Mouse (Mus musculus) CH12.LX (cell line): ENCODE results near the gene Lin28a. TPM values are rescaled to one million over a fixed set of nuclear protein-coding genes. Genes with fewer than 3 reads are reported as not detected.

Experiments used
- DNase-seq: peaks from one replicate; pipeline ENCODE4 v3.0.0-alpha.2; 2013; ENCODE audit errors: extremely low read depth
- H3K27ac ChIP-seq: 2 replicates; pipeline ENCODE4 v1.5.1; 2012; ENCODE audit warnings: low read depth, mild to moderate bottlenecking, control low read depth, moderate library complexity; ENCODE audit not compliant: insufficient read depth
- H3K27me3 ChIP-seq: replicated peaks from 2 replicates; pipeline ENCODE3; 2012; ENCODE audit warnings: inconsistent platforms
- H3K36me3 ChIP-seq, 2 experiments: replicated peaks in 1 of 2; 2 replicates each; pipeline versions ENCODE3 to v1.6.1; 2012; ENCODE audit warnings: inconsistent platforms in 1 of 2, low read length in 1 of 2, mild to moderate bottlenecking in 1 of 2, mixed read lengths in 1 of 2, moderate library complexity in 1 of 2; ENCODE audit not compliant: control insufficient read depth in 1 of 2, insufficient read depth in 1 of 2
- H3K4me1 ChIP-seq, 2 experiments: 2 replicates each; pipeline ENCODE4 v1.6.1; 2012; ENCODE audit warnings: inconsistent platforms in 1 of 2, moderate library complexity in 1 of 2; ENCODE audit not compliant: insufficient read depth in 2 of 2, control insufficient read depth in 1 of 2
- H3K4me2 ChIP-seq: 2 replicates; pipeline ENCODE4 v1.6.1; 2012; ENCODE audit warnings: low read depth, mild to moderate bottlenecking, control low read depth; ENCODE audit not compliant: poor library complexity, insufficient read depth, severe bottlenecking
- H3K4me3 ChIP-seq, 3 experiments: fragments of 150-350 bp in 1 of 3; sonication (generic) in 1 of 3; replicated peaks in 1 of 3; 2 replicates each; pipeline versions ENCODE3 to v1.5.1; 2011 to 2012; ENCODE audit warnings: low read depth in 2 of 3, low read length in 2 of 3, mild to moderate bottlenecking in 2 of 3, moderate library complexity in 2 of 3, control low read depth in 1 of 3, improper control_type of control experiment in 1 of 3, inconsistent platforms in 1 of 3, mixed read lengths in 1 of 3; ENCODE audit not compliant: poor library complexity in 1 of 3
- H3K79me2 ChIP-seq: replicated peaks from 2 replicates; pipeline ENCODE4 v1.6.1; 2012; ENCODE audit warnings: mild to moderate bottlenecking, moderate library complexity; ENCODE audit not compliant: control insufficient read depth, poor library complexity, insufficient read depth, severe bottlenecking; ENCODE audit errors: extremely low read depth
- H3K9ac ChIP-seq: 2 replicates; pipeline ENCODE4 v1.6.1; 2012; ENCODE audit warnings: low read depth, mild to moderate bottlenecking, control low read depth, moderate library complexity; ENCODE audit not compliant: insufficient read depth
- H3K9me3 ChIP-seq: replicated peaks from 2 replicates; pipeline ENCODE3; 2012; ENCODE audit warnings: low read length, inconsistent platforms, mixed read lengths
- BHLHE40 ChIP-seq: IDR thresholded peaks from 2 replicates; pipeline ENCODE4 v1.6.1; 2011; ENCODE audit warnings: mild to moderate bottlenecking, low read depth, low read length, improper control_type of control experiment
- CHD1 ChIP-seq: IDR thresholded peaks from 2 replicates; pipeline ENCODE4 v1.6.1; 2012; ENCODE audit warnings: low read depth, low read length, improper control_type of control experiment, inconsistent platforms
- CHD2 ChIP-seq: IDR thresholded peaks from 2 replicates; pipeline ENCODE4 v1.6.1; 2011; ENCODE audit warnings: low read length, improper control_type of control experiment
- GABPA ChIP-seq: IDR thresholded peaks from 2 replicates; pipeline ENCODE4 v1.6.1; 2012; ENCODE audit warnings: low read depth, low read length, improper control_type of control experiment, inconsistent platforms; ENCODE audit not compliant: insufficient replicate concordance
- HCFC1 ChIP-seq: IDR thresholded peaks from 2 replicates; pipeline ENCODE4 v1.6.1; 2012; ENCODE audit warnings: low read depth, mild to moderate bottlenecking, inconsistent platforms, low read length, improper control_type of control experiment
- JUN ChIP-seq: IDR thresholded peaks from 2 replicates; pipeline ENCODE4 v1.6.1; 2011; ENCODE audit warnings: low read depth, mild to moderate bottlenecking, low read length, improper control_type of control experiment, moderate library complexity; ENCODE audit not compliant: insufficient read depth
- MAZ ChIP-seq: IDR thresholded peaks from 2 replicates; pipeline ENCODE4 v1.6.1; 2012; ENCODE audit warnings: low read depth, mild to moderate bottlenecking, inconsistent platforms, low read length, improper control_type of control experiment, moderate library complexity
- MEF2A ChIP-seq: IDR thresholded peaks from 2 replicates; pipeline ENCODE4 v1.6.1; 2014; ENCODE audit warnings: low read depth, mild to moderate bottlenecking, inconsistent platforms, low read length, improper control_type of control experiment, borderline replicate concordance
- MYC ChIP-seq: IDR thresholded peaks from 2 replicates; pipeline ENCODE4 v1.6.1; 2011; ENCODE audit warnings: low read depth, mild to moderate bottlenecking, improper control_type of control experiment, low read length
- NELFE ChIP-seq: IDR thresholded peaks from 2 replicates; pipeline ENCODE4 v1.6.1; 2011; ENCODE audit warnings: low read depth, low read length, improper control_type of control experiment
- NRF1 ChIP-seq: IDR thresholded peaks from 2 replicates; pipeline ENCODE4 v1.6.1; 2014; ENCODE audit warnings: low read depth, mild to moderate bottlenecking, inconsistent platforms, low read length, improper control_type of control experiment, moderate library complexity
- SMC3 ChIP-seq: IDR thresholded peaks from 2 replicates; pipeline ENCODE4 v1.6.1; 2011; ENCODE audit warnings: low read depth, low read length, improper control_type of control experiment
- UBTF ChIP-seq: IDR thresholded peaks from 2 replicates; pipeline ENCODE4 v1.6.1; 2012; ENCODE audit warnings: low read depth, mild to moderate bottlenecking, inconsistent platforms, low read length, improper control_type of control experiment, moderate library complexity
- ZMIZ1 ChIP-seq: IDR thresholded peaks from 2 replicates; pipeline ENCODE4 v1.6.1; 2012; ENCODE audit warnings: low read depth, mild to moderate bottlenecking, inconsistent platforms, low read length, improper control_type of control experiment
- dilution Hi-C: fragments of 300-500 bp; cut with MboI; formaldehyde crosslinking; loops from 2 replicates; pipeline ENCODE4 v1.14.3; 2020; ENCODE audit warnings: low sequenced_read_pairs; ENCODE audit not compliant: extremely low pct_unique_long_range_greater_than_20kb, extremely low pct_ligation_motif_present
- in situ Hi-C: fragments of 300-500 bp; cut with MboI; formaldehyde crosslinking; loops from 3 replicates; pipeline ENCODE4 v1.14.3; 2019; ENCODE audit warnings: low sequenced_read_pairs, low pct_ligation_motif_present, low pct_unique_long_range_greater_than_20kb, mixed read lengths
- polyA plus RNA-seq: library from polyadenylated mRNA; unstranded; fragments of >175 nt; gene quantifications from 2 replicates; pipeline ENCODE4 v1.2.1, GENCODE M21; 2012; ENCODE audit warnings: low read depth; ENCODE audit not compliant: insufficient read length
- total RNA-seq, 2 experiments: library from RNA; depleted of rRNA; stranded (reverse); fragments of 300-350 nt in 1 of 2; fragments of >200 nt in 1 of 2; gene quantifications; 2 replicates each; pipeline ENCODE4 v1.2.3; 2012 to 2014

Gene Lin28a
- total and polyA plus RNA-seq, 3 experiments = 0.08 TPM; not detected in 2

DNA sequence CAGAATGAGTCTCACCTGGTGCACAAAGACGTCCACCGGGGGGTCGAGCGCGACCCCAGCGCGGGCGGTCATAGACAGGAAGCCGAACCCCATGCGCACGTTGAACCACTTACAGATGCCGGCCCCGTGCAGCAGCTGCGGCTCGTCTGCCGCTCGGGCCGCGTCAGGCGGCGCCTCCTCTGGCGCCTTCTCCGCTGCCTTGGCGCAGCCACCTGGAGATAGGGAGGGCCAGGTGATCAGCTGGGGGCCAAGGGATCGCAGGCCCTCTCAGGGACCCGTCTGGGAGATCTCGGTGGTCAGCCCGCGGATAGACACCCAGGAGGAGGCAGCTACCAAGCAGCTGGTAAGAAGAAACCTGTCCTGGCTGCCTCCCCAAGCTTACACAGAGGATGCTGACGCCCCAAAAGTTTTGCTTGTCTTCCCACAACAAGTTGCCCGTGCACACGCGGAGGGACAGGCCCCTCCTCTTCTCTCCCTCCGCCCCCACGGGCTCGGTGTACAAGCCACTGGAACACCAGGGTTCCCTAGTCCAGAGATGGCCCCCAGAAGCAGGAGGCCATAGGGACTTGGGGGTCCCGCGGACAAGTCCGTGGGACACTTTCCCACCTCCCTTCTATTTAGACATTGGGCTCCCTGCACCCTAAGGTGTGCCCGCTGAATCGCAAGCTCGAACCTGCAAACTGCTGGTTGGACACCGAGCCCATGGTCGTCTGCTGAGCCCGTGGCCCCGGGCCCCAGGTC is 433 bp downstream of the Lin28a start:
- Histone ChIP-seq H3K4me2 (no peak overlapping the region), H3K9me3 (peaks cover 15% of the 10 kb centered on the region), H3K27me3 (peaks cover 14% of the 10 kb centered on the region)
- dilution Hi-C loops = no loop called here
- TF ChIP-seq MYC (no peak), NRF1 (no peak), HCFC1 (no peak), MEF2A (no peak), BHLHE40 (no peak), MAZ (no peak)
- TF ChIP-seq, all 38 proteins: peak for 0
- no peak overlapping the region for H3K4me3 ChIP-seq
- H3K36me3 ChIP-seq = no peaks in the 10 kb centered on the region
- H3K4me1 ChIP-seq = no peaks in the 10 kb centered on the region
- no peak for DNase-seq
- H3K9ac ChIP-seq = no peak overlapping the region
- no peaks in the 10 kb centered on the region for H3K79me2 ChIP-seq
- no peak overlapping the region for H3K27ac ChIP-seq
- in situ Hi-C loops = loop anchor here (10.0 kb wide), 1 partner anchor 57 kb away; no protein-coding TSS in a partner anchor

- DNase-seq = no peak
- H3K36me3 ChIP-seq = no peaks in the 10 kb centered on the region
- H3K4me3 ChIP-seq = no peak overlapping the region
- dilution Hi-C loops = no loop called here
- no peak overlapping the region for H3K9ac ChIP-seq
- no peak overlapping the region for H3K27ac ChIP-seq
- no peak overlapping the region for H3K4me2 ChIP-seq
- H3K4me1 ChIP-seq = no peaks in the 10 kb centered on the region
- no peaks in the 10 kb centered on the region for H3K79me2 ChIP-seq
- in situ Hi-C loops = loop anchor here (10.0 kb wide), 1 partner anchor 57 kb away; no protein-coding TSS in a partner anchor
- H3K9me3 ChIP-seq = peaks cover 15% of the 10 kb centered on the region
- peaks cover 14% of the 10 kb centered on the region for H3K27me3 ChIP-seq
- TF ChIP-seq CHD1 (no peak), UBTF (no peak), CHD2 (no peak), MEF2A (no peak), NRF1 (no peak), JUN (no peak), NELFE (no peak), SMC3 (no peak), GABPA (no peak), ZMIZ1 (no peak)
These were observed 1.3 kb downstream of the Lin28a start for GRCm38 (mm10) chr4:134017201-134017865.
